ENCODE assay signal across 8 mouse cellular contexts in the genomic region with DNA sequence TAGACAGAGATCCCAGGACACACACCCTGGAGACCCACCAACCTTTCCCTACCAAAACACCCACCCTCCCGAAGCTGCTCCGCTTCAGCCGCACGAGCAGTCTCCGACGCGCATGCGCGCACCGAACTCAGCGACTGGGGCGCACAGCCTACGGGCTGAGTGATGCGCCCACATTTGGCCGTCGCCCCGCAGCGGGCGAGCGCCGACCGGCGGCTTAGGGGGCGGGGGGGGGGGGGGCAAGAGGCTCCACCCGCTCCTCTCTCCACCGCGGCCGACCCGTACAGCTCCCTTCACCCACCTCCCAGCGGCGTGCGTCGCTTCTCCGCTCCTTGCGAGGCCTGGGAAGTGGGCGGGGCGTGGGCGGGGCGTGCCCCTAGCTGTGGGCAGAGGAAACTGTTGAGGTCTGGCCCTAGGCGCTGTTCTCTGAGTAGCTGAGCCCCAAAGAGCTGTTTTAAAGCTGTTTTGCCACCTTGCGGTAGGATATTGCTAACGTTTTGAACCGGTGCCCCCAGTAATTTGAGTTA. TPM values are rescaled to one million over a fixed set of nuclear protein-coding genes. Genes with fewer than 3 reads are reported as not detected.
A peak's percentile ranks its signal among the peaks of the same experiment; 100 is the strongest.
DNase-seq lines count a peak whose midpoint lies in the region; ATAC-seq and TF ChIP-seq lines count a peak whose summit lies in the region.

Gene Nek3, minus strand, starts transcription at position 356 of the 524 bp plus-strand sequence.

- H3K4me2 ChIP-seq in forebrain, postnatal 0 days (ENCODE audit: low read depth), result peak within 1 kb of the TSS; percentile 52
- H3K4me2 ChIP-seq in lung, embryonic 16.5 days (ENCODE audit: low read depth, low read length), result peak within 1 kb of the TSS; percentile 59

- no peak for TF ChIP-seq CTCF in G1E (IDR thresholded peaks at IDR 0.05; ENCODE audit: low read depth, low read length)
- TF ChIP-seq CTCF in forebrain, postnatal 0 days (IDR thresholded peaks at IDR 0.05; ENCODE audit: low read depth), result peak; percentile 72

- H3K9me3 ChIP-seq in G1E (replicated peaks), result no peaks in the 10 kb centered on the region
- no peaks in the 10 kb centered on the region for H3K9me3 ChIP-seq in forebrain, postnatal 0 days (ENCODE audit: low read length)
- no peaks in the 10 kb centered on the region for H3K9me3 ChIP-seq in lung, embryonic 16.5 days (ENCODE audit: control insufficient read depth, low read length)

- peak within 1 kb of the TSS; percentile 62 for H3K9ac ChIP-seq in forebrain, postnatal 0 days
- H3K9ac ChIP-seq in lung, embryonic 16.5 days (ENCODE audit: low read length), result peak within 1 kb of the TSS; percentile 70

- peaks cover 19% of the 10 kb centered on the region for H3K4me1 ChIP-seq in G1E (ENCODE audit: insufficient read depth, low read depth, low read length)
- no peaks in the 10 kb centered on the region for H3K4me1 ChIP-seq in forebrain, postnatal 0 days (ENCODE audit: insufficient read depth)
- peaks cover 6% of the 10 kb centered on the region; the same call in 1 of the 2 replicates for H3K4me1 ChIP-seq in lung, embryonic 16.5 days (replicated peaks; ENCODE audit: control insufficient read depth, insufficient read depth, low read length)

- H3K36me3 ChIP-seq in G1E (replicated peaks), result peaks cover 37% of the 10 kb centered on the region
- no peaks in the 10 kb centered on the region for H3K36me3 ChIP-seq in forebrain, postnatal 0 days (ENCODE audit: insufficient read depth)
- H3K36me3 ChIP-seq in lung, embryonic 16.5 days (ENCODE audit: control insufficient read depth, insufficient read depth, low read length), result peaks cover 16% of the 10 kb centered on the region

- under 1% methylated on average over 38 of the region's 43 CpGs for WGBS in forebrain, postnatal 0 days
- 0% methylated on average over 25 of the region's 43 CpGs for WGBS in lung, embryonic 16.5 days

- H3K4me3 ChIP-seq in G1E (ENCODE audit: low read depth, low read length), result peak within 1 kb of the TSS; percentile 71
- H3K4me3 ChIP-seq in forebrain, postnatal 0 days (ENCODE audit: low read depth, low read length), result peak within 1 kb of the TSS; percentile 58
- peak within 1 kb of the TSS; percentile 65 for H3K4me3 ChIP-seq in lung, embryonic 16.5 days (ENCODE audit: low read length)

- H3K27me3 ChIP-seq in G1E (ENCODE audit: insufficient read depth, low read length), result no peaks in the 10 kb centered on the region
- no peaks in the 10 kb centered on the region for H3K27me3 ChIP-seq in forebrain, postnatal 0 days (ENCODE audit: insufficient read depth, low read length)
- no peaks in the 10 kb centered on the region for H3K27me3 ChIP-seq in lung, embryonic 16.5 days (ENCODE audit: control insufficient read depth, insufficient read depth, low read depth, low read length)

- ATAC-seq in G1E (ENCODE audit: extremely low read depth, insufficient number of reproducible peaks, low FRiP score, poor library complexity, severe bottlenecking), result peak; percentile 89
- ATAC-seq in forebrain, postnatal 0 days, result peak; percentile 98
- peak; percentile 93 to 98 for ATAC-seq in hematopoietic stem cell, adult 5-6 weeks (replicated peaks in 1 of 2; ENCODE audit: insufficient read depth in 1 of 2, low FRiP score in 2 of 2, low TSS enrichment in 1 of 2, low read depth in 1 of 2, poor library complexity in 2 of 2, severe bottlenecking in 2 of 2)
- peak; percentile 99 for ATAC-seq in lung, embryonic 16.5 days (ENCODE audit: low read depth)

- peak within 1 kb of the TSS; percentile 82 for H3K27ac ChIP-seq in forebrain, postnatal 0 days (ENCODE audit: low read depth, low read length)
- 0 out of 2 replicates have a peak within 1 kb of the TSS, but pooled peaks have one; percentile 30 for H3K27ac ChIP-seq in lung, embryonic 16.5 days (ENCODE audit: low read length)

- DNase-seq in G1E (ENCODE audit: low spot score), result peak; percentile 79
- DNase-seq in cerebellum, adult 18-20 months, result peak; percentile 86 to 88
- peak; percentile 96 for DNase-seq in forebrain, postnatal 0 days
- peak; percentile 61 for DNase-seq in layer of hippocampus, adult 9-10 months (ENCODE audit: low spot score)
- peak; percentile 47 for DNase-seq in ovary, postnatal 10 days (ENCODE audit: low spot score)
- peak; percentile 82 to 85 for DNase-seq in thymus, postnatal 10 days (ENCODE audit: low spot score in 2 of 2)

RNA-seq across cellular contexts. Expression of gene Nek3, which starts in this region (rescaled TPM):
- total RNA-seq in G1E (2014; fragmentation: Nextera tagmentation) (4.4 and 14.9 TPM in 2 replicates), G1E (2017) (5.3 and 5.7 TPM in 2 replicates)
- polyA plus RNA-seq in G1E (2012), result 1.1 and 1.4 TPM in 2 replicates
- total RNA-seq in forebrain, postnatal 0 days (2014; rRNA removed), result 4.6 and 7.1 TPM in 2 replicates
- 4.3 and 5.9 TPM in 2 replicates for polyA plus RNA-seq in forebrain, postnatal 0 days (2015; fragmentation: Nextera tagmentation; extraction: Ambion mirVana)
- total RNA-seq in hematopoietic stem cell, adult 5-6 weeks (2017), result 3.7 and 5.1 TPM in 2 replicates
- 5.1 and 5.6 TPM in 2 replicates for polyA plus RNA-seq in lung, embryonic 16.5 days (2015; fragmentation: Nextera tagmentation; extraction: Ambion mirVana)

Comparison
In these comparisons a context has a peak if more than half of its experiments do, and no peak if none do; other contexts are left out.
1. Peak in every context shown above with its lines: DNase-seq, ATAC-seq, H3K4me3 ChIP-seq and H3K27ac ChIP-seq.